Mouse (Mus musculus): ENCODE data around the gene Lrrc75a. TPM values are rescaled to one million over a fixed set of nuclear protein-coding genes. Genes with fewer than 3 reads are reported as not detected.

The Lrrc75a gene
- polyA plus RNA-seq, 1 experiment = 109 TPM

DNA sequence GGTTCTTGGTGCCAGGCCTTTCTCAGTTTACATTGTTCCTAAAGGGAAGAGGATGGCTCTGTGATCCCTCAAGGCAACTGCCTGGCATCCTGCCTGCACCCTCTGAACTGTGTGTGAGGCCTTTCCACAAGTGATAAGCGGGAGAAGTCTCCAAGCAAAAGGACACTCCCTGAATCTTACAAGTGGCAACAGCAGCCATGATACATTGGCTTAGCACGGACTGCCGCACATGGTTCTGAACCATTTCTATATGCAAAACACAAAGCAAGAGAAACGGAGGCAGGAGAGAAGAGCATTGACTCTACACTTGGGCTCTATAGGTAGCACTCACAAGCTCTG lies 3.0 kb downstream of the Lrrc75a start:
- 48% methylated on average over 4 of the region's 4 CpGs for WGBS
- Histone ChIP-seq H3K36me3 (ENCODE audit: control insufficient read depth, insufficient read depth, low read length) (no peaks in the 10 kb centered on the region), H3K4me1 (ENCODE audit: control insufficient read depth, insufficient read depth, insufficient read length, low read length) (peaks cover 47% of the 10 kb centered on the region), H3K4me3 (ENCODE audit: low read depth, low read length) (no peak overlapping the region; the same call in 1 of the 2 replicates), H3K27me3 (ENCODE audit: control insufficient read depth, insufficient read depth, low read length) (no peaks in the 10 kb centered on the region), H3K27ac (ENCODE audit: insufficient read depth, low read depth, low read length) (peak overlapping the region; percentile 90)
- TF ChIP-seq POLR2A (IDR thresholded peaks at IDR 0.05; ENCODE audit: low read depth, low read length) = no peak

DNA sequence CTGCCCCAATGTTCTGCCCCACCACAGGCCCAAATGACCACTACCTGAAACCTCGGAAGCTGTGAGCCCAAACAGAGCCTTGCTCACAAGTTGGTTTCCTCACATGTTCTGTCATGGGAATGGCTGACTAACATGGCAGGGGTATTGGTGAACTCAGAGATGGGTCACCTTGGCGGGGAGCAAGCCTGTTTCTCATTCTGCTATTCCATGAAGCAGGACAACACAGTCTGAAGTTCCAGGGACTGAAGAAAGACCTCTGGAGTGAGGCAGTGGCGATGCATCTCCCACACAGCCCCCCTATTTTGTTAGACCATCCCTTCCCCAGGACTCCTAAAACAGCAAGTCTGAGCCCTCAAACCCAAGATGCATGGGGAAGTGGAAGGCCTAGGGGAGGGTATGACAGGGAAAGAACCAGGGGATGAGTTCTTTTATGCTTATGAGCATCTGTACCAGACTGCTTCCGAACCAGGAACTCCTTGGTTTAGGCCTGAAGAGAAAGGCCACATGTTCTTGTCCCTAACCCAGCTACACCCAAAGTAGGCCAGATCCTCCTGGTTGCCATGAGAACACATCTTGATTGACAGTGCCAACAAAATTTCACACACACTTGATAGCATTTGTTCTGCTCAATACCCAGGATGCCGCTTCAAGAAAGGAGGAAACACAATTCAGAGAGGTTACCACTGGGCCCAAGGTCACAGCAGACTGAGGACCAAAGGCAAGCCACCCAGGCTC lies 3.6 kb downstream of the Lrrc75a start:
- H3K27ac ChIP-seq (ENCODE audit: insufficient read depth, low read depth, low read length) = peak overlapping the region; percentile 90
- H3K27me3 ChIP-seq (ENCODE audit: control insufficient read depth, insufficient read depth, low read length) = no peaks in the 10 kb centered on the region
- peaks cover 47% of the 10 kb centered on the region for H3K4me1 ChIP-seq (ENCODE audit: control insufficient read depth, insufficient read depth, insufficient read length, low read length)
- no peak overlapping the region; the same call in 1 of the 2 replicates for H3K4me3 ChIP-seq (ENCODE audit: low read depth, low read length)
- 90% methylated on average over 5 of the region's 5 CpGs for WGBS
- H3K36me3 ChIP-seq (ENCODE audit: control insufficient read depth, insufficient read depth, low read length) = no peaks in the 10 kb centered on the region
- TF ChIP-seq POLR2A (IDR thresholded peaks at IDR 0.05; ENCODE audit: low read depth, low read length) = no peak
- TF ChIP-seq CTCF (IDR thresholded peaks at IDR 0.05; ENCODE audit: extremely low read depth, insufficient read length, insufficient replicate concordance, low read depth, low read length) = no peak

DNA sequence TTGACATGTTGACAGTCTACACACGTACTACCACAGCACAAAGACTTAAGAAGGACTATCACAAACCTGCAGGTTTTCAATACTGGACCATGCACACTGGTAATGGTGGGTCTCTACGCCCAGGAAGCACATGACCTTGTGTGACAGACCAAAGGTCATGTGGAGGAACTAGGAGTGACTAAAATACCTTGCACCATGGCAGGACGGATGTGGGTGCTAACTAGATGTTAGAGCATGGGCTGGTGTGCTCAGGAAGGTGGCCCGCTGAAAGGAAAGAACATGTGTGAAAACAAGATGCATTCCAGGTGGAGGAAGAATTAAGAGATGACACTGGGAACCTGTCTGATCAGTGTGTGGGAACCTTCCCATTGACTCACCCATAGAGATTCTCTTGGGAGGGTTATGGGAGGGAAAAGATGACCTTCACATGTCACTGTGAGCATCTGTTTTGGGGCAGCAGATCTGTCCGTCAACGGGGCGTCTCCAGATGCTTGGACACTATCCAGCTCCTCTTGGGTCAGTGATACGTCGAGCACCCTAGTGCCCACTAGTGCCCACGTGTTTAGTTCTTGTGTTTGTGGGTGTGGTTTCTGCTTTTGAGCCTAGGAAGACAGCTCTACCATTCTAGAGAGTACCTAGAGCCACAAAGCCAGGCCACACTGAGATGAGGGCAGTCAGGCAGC lies 4.5 kb downstream of the Lrrc75a start:
- Histone ChIP-seq H3K27me3 (ENCODE audit: control insufficient read depth, insufficient read depth, low read length) (no peaks in the 10 kb centered on the region), H3K4me3 (ENCODE audit: low read depth, low read length) (no peak overlapping the region), H3K36me3 (ENCODE audit: control insufficient read depth, insufficient read depth, low read length) (no peaks in the 10 kb centered on the region; the same call in 1 of the 2 replicates), H3K27ac (ENCODE audit: insufficient read depth, low read depth, low read length) (peak overlapping the region; percentile 90), H3K4me1 (ENCODE audit: control insufficient read depth, insufficient read depth, insufficient read length, low read length) (peaks cover 47% of the 10 kb centered on the region)
- WGBS = 40% methylated on average over 10 of the region's 10 CpGs
- no peak for TF ChIP-seq CTCF (IDR thresholded peaks at IDR 0.05; ENCODE audit: extremely low read depth, insufficient read length, insufficient replicate concordance, low read depth, low read length)
- no peak for TF ChIP-seq POLR2A (IDR thresholded peaks at IDR 0.05; ENCODE audit: low read depth, low read length)

DNA sequence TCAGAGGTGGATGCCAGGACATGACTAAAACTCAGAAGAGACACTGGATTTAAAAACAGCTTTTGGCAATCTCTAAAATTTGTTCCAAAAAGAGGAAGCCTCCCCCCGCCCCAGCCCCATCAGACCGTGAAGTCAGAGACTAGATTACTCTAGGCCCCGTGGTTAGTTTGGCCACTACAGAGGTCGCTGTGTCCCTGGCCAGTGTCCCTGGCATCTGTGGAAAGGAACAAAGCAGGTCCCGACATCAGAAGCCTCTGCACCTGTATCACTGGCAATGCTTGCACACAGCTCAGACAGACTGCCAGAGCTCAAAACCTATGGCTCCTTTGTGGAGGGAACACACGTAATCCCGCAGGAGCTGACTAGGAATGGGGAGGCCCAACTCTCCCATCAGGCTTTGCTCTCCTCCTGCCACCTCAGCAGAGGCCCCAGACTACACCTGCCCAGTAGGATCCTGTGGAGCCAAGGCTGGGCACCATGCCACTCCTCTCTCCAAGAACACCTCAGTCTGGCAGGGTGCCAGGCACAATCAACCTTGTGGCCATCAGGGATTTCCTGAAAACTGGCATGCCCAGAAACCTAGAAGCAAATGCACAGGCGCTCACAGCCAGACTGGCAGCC lies 5.2 kb downstream of the Lrrc75a start:
- H3K4me3 ChIP-seq (ENCODE audit: low read depth, low read length) = no peak overlapping the region
- H3K4me1 ChIP-seq (ENCODE audit: control insufficient read depth, insufficient read depth, insufficient read length, low read length) = peaks cover 47% of the 10 kb centered on the region
- H3K36me3 ChIP-seq (ENCODE audit: control insufficient read depth, insufficient read depth, low read length) = no peaks in the 10 kb centered on the region; the same call in 1 of the 2 replicates
- H3K27ac ChIP-seq (ENCODE audit: insufficient read depth, low read depth, low read length) = peak overlapping the region; percentile 90
- 21% methylated on average over 8 of the region's 8 CpGs for WGBS
- TF ChIP-seq POLR2A (IDR thresholded peaks at IDR 0.05; ENCODE audit: low read depth, low read length) (no peak), CTCF (IDR thresholded peaks at IDR 0.05; ENCODE audit: extremely low read depth, insufficient read length, insufficient replicate concordance, low read depth, low read length) (peak; percentile 18; the same call in 1 of the 2 replicates)
- H3K27me3 ChIP-seq (ENCODE audit: control insufficient read depth, insufficient read depth, low read length) = no peaks in the 10 kb centered on the region

DNA sequence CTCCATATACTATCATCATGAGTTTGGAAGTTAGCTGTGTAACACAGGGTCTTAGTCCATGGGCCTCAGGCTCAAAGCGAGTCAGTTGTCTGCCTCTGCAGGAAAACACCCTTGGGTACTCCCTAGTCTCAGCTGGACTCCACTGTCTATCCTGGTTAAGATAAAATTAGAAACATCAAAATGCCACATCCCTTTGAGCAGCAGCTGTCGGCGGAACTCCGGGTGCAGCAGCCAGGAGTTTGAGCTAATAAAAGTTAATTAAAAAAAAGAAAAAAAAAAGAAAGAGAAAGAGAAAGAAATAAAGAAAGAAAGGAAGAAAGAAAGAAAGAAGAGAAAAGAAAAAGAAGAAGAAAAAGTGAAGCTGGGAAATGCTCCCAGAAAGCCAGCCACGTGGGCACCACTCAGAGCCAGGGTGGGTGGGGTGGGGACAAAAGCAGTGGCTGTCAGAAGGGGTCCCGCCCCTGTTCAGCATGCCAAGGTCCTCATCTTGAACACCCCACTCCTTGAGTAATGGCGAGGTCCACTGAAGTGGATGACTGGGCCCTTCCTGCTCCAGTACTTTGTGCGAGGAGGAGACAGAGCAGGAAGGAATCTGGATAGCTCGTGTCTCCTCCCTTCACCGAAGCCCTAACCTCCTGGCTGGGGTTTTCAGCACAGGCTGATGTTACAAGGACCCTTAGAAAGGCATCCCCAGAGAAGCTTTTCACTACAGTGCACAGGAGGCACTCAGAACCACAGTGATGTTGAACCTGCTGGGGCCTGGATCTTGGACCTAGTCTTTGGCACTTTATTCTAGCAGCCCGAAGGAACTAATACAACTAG lies 6.1 kb downstream of the Lrrc75a start:
- Histone ChIP-seq H3K4me1 (ENCODE audit: control insufficient read depth, insufficient read depth, insufficient read length, low read length) (peaks cover 48% of the 10 kb centered on the region), H3K27me3 (ENCODE audit: control insufficient read depth, insufficient read depth, low read length) (no peaks in the 10 kb centered on the region), H3K36me3 (ENCODE audit: control insufficient read depth, insufficient read depth, low read length) (peaks cover 2% of the 10 kb centered on the region), H3K4me3 (ENCODE audit: low read depth, low read length) (no peak overlapping the region), H3K27ac (ENCODE audit: insufficient read depth, low read depth, low read length) (peak overlapping the region; percentile 46; the same call in 1 of the 2 replicates)
- TF ChIP-seq POLR2A (IDR thresholded peaks at IDR 0.05; ENCODE audit: low read depth, low read length) = no peak
- TF ChIP-seq CTCF (IDR thresholded peaks at IDR 0.05; ENCODE audit: extremely low read depth, insufficient read length, insufficient replicate concordance, low read depth, low read length) = no peak
- 42% methylated on average over 11 of the region's 11 CpGs for WGBS

DNA sequence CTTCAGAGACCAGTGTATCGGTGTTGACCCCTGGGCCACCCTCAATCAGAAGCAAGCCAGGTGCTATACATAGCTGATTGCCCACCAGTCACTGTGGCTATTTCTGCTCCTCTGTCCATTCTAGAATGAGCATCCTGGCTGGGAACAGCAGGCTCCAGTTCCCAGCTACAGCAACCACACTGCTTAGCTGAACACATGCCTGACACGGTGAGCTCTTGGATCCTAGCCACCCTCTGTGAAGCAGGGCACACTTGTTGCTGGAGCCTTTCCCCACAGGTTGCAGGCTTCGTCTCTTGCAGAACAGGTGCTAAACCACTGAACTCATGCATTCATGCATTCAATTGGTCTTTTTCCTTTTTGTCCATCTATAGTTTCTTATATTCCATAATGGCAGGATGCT lies 7.9 kb downstream of the Lrrc75a start:
- no peaks in the 10 kb centered on the region for H3K27me3 ChIP-seq (ENCODE audit: control insufficient read depth, insufficient read depth, low read length)
- H3K27ac ChIP-seq (ENCODE audit: insufficient read depth, low read depth, low read length) = no peak overlapping the region
- 81% methylated on average over 3 of the region's 3 CpGs for WGBS
- TF ChIP-seq POLR2A (IDR thresholded peaks at IDR 0.05; ENCODE audit: low read depth, low read length) (no peak), CTCF (IDR thresholded peaks at IDR 0.05; ENCODE audit: extremely low read depth, insufficient read length, insufficient replicate concordance, low read depth, low read length) (no peak)
- H3K36me3 ChIP-seq (ENCODE audit: control insufficient read depth, insufficient read depth, low read length) = peaks cover 2% of the 10 kb centered on the region
- peaks cover 36% of the 10 kb centered on the region for H3K4me1 ChIP-seq (ENCODE audit: control insufficient read depth, insufficient read depth, insufficient read length, low read length)
- H3K4me3 ChIP-seq (ENCODE audit: low read depth, low read length) = no peak overlapping the region

All from small intestine, adult 2 months (tissue).